Mouse (Mus musculus): Measurements from ENCODE around the gene Glcci1. TPM values are rescaled to one million over a fixed set of nuclear protein-coding genes. Genes with fewer than 3 reads are reported as not detected.
"Not testable (repeated sequence)": the region's sequence is repeated elsewhere in the genome, so short reads cannot be mapped to it uniquely, and the experiment has no call there.

Gene Glcci1
- total RNA-seq, 2 experiments from 2014 or later, result 15.4 to 16.7 TPM

GRCm38 (mm10) chr6:8495827-8496222, 13.6 kb upstream of the Glcci1 start:
- no peak for DNase-seq

GRCm38 (mm10) chr6:8497234-8497867, 12.0 kb upstream of the Glcci1 start:
- DNase-seq, result no peak

- no peak for DNase-seq
Observed at GRCm38 (mm10) chr6:8497868-8498257, 11.5 kb upstream of the Glcci1 start.

- DNase-seq, result no peak
Observed at GRCm38 (mm10) chr6:8498961-8499360, 10.4 kb upstream of the Glcci1 start.

- no peak for DNase-seq
Observed at GRCm38 (mm10) chr6:8503953-8504352, 5.4 kb upstream of the Glcci1 start.

GRCm38 (mm10) chr6:8504521-8505228, 4.7 kb upstream of the Glcci1 start:
- DNase-seq, result no peak

- no peak for DNase-seq
Observed at GRCm38 (mm10) chr6:8506631-8507030, 2.8 kb upstream of the Glcci1 start.

- DNase-seq, result peak; percentile 99
Observed at GRCm38 (mm10) chr6:8508883-8509536, 390 bp upstream of the Glcci1 start.

- peak; percentile 49 for DNase-seq
Observed at GRCm38 (mm10) chr6:8509961-8510863, 812 bp downstream of the Glcci1 start.

GRCm38 (mm10) chr6:8510864-8511428, 1.5 kb downstream of the Glcci1 start:
- DNase-seq, result no peak

- DNase-seq, result no peak
Observed at GRCm38 (mm10) chr6:8511447-8511846, 2.0 kb downstream of the Glcci1 start.

- DNase-seq, result no peak
Observed at GRCm38 (mm10) chr6:8512416-8512815, 3.0 kb downstream of the Glcci1 start.

- no peak for DNase-seq
Observed at GRCm38 (mm10) chr6:8519687-8520086, 10.3 kb downstream of the Glcci1 start.

- no peak for DNase-seq
Observed at GRCm38 (mm10) chr6:8521231-8521630, 11.8 kb downstream of the Glcci1 start.

GRCm38 (mm10) chr6:8524717-8525116, 15.3 kb downstream of the Glcci1 start:
- no peak for DNase-seq

- DNase-seq, result no peak
Observed at GRCm38 (mm10) chr6:8531104-8531894, 21.9 kb downstream of the Glcci1 start.

- no peak for DNase-seq
Observed at GRCm38 (mm10) chr6:8536944-8537343, 27.5 kb downstream of the Glcci1 start.

- not testable (repeated sequence) for DNase-seq
Observed at GRCm38 (mm10) chr6:8541531-8541930, 32.1 kb downstream of the Glcci1 start.

- no peak for DNase-seq
Observed at GRCm38 (mm10) chr6:8544822-8545221, 35.4 kb downstream of the Glcci1 start.

GRCm38 (mm10) chr6:8545780-8546179, 36.4 kb downstream of the Glcci1 start:
- no peak for DNase-seq

- DNase-seq, result no peak
Observed at GRCm38 (mm10) chr6:8551155-8551554, 41.8 kb downstream of the Glcci1 start.

All from heart, postnatal 4 days (tissue).